Mouse (Mus musculus) cortical plate, adult 2 months (tissue): ENCODE results near the gene Rassf4.

Experiments used
- CTCF ChIP-seq: fragments of 200-500 bp; IDR thresholded peaks from 2 replicates; pipeline ENCODE4 v1.5.1; 2011; ENCODE audit warnings: mild to moderate bottlenecking, control low read depth, low read length; ENCODE audit not compliant: insufficient read depth; ENCODE audit errors: extremely low read depth
- POLR2A ChIP-seq: fragments of 200-500 bp; IDR thresholded peaks from 2 replicates; pipeline ENCODE4 v1.6.1; 2011; ENCODE audit warnings: mild to moderate bottlenecking, low read length, control low read depth; ENCODE audit not compliant: insufficient read depth; ENCODE audit errors: extremely low read depth

DNA sequence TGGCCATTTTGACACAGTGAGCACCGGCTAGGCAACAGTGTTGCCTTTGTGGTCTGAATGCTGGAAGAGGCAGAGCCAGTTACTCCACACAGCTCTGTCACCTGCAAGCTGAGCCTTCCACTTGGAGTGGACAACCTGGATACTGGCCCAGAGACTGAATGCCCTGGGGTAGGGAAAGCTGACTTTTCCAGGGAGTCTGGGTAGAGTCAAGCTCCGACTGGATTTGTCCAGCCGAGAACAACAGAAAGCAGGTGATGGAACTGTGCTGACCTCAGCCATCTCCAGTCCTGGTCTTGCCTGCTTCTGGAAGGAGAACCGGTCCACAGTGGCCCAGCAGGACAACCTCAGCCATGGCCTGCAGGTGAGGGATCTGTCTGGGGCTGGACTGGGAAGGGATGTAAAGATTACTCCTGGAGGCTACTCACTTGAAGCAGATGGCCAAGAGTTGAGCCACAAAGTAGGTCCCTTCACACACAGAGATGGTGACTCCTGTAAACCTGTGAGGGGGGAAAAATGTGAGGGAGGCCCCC is 24.2 kb upstream of the Rassf4 start:
- TF ChIP-seq CTCF, result no peak
- no peak for TF ChIP-seq POLR2A
